Mouse (Mus musculus): ENCODE measurements around the gene Cradd.

DNA sequence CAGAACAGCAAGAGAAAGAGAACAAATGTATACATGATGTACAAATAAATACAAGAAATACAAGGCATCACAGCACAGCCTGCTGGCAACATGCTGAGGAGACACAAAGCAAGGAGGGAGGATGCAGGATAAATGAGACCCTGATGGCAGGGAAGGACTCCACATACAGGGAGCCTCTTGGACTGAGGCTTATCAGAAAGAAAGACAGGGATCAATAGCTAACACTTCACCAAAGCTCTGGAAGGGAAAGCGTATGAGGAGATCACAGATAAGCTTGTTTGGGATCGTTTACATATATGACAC is 78.3 kb downstream of the Cradd start:
- TF ChIP-seq CTCF (conservative IDR thresholded peaks at IDR 0.05; ENCODE audit: low read length): no peak
- TF ChIP-seq NANOG (IDR thresholded peaks at IDR 0.05; ENCODE audit: borderline replicate concordance, low read length): no peak

Data from E14TG2a.4 (cell line).